Mouse (Mus musculus): Measurements from ENCODE around the gene Nudt9. TPM values are rescaled to one million over a fixed set of nuclear protein-coding genes. Genes with fewer than 3 reads are reported as not detected.
A peak's percentile ranks its signal among the peaks of the same experiment; 100 is the strongest.

Nudt9 gene
- polyA plus RNA-seq, 1 experiment from 2014 or later, result 63.0 TPM

GRCm38 (mm10) chr5:104047200-104048105 lies 1.3 kb downstream of the Nudt9 start:
- peak overlapping the region; percentile 85 for H3K4me3 ChIP-seq
- peak overlapping the region; percentile 96 for H3K27ac ChIP-seq
- H3K4me1 ChIP-seq, result peaks cover 17% of the 10 kb centered on the region
- H3K36me3 ChIP-seq, result peaks cover 25% of the 10 kb centered on the region
- 7% methylated on average over 19 of the region's 19 CpGs for WGBS
- H3K9me3 ChIP-seq (replicated peaks), result no peaks in the 10 kb centered on the region
- H3K27me3 ChIP-seq (ENCODE audit: low read depth, poor library complexity, severe bottlenecking), result no peaks in the 10 kb centered on the region
- DNase-seq (ENCODE audit: low spot score), result peak; percentile 44

DNA sequence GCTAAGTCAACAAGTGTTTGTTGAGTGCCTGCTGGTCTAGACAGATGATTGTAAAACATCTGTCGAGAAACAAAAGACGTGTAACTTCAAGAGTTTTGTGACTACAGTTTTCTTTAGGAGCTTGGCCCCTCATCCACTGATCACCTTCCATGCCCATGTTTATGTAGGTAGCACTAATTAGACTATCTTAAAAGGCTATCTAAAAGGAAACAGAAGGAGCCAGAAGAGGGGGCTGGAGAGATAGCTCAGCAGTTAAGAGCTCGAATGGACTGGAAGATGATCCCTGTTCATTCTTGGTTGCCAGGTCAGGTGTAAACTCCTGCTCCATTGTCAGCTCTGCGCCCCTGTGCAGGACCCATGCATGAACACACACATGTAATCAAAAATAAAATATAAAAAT lies 2.0 kb downstream of the Nudt9 start:
- H3K27ac ChIP-seq, result no peak overlapping the region
- no peaks in the 10 kb centered on the region for H3K27me3 ChIP-seq (ENCODE audit: low read depth, poor library complexity, severe bottlenecking)
- H3K4me1 ChIP-seq, result peaks cover 17% of the 10 kb centered on the region
- peak overlapping the region; percentile 85 for H3K4me3 ChIP-seq
- peaks cover 31% of the 10 kb centered on the region for H3K36me3 ChIP-seq
- 50% methylated on average over 4 of the region's 4 CpGs for WGBS
- no peak for DNase-seq (ENCODE audit: low spot score)
- H3K9me3 ChIP-seq (replicated peaks), result no peaks in the 10 kb centered on the region

DNA sequence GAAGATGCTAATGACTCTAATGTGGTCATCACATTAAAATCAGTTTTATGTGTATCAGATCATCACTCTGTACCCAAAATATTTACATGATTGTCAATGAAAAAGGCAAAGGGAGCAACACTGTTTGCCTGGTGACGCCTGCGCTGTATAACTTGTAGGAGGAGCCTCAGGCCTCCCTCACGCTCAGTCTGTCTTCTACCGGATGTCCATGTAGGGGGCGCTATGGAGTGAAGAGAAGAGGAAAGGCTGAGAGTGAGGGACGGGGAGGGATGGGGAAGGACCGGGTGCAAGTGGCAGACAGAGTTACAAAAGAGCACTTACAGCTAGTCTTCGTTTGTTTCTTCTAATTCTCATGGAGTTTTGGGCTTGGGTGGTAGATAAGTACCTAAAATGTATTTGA lies 6.8 kb downstream of the Nudt9 start:
- H3K36me3 ChIP-seq, result peaks cover 53% of the 10 kb centered on the region
- no peaks in the 10 kb centered on the region for H3K27me3 ChIP-seq (ENCODE audit: low read depth, poor library complexity, severe bottlenecking)
- DNase-seq (ENCODE audit: low spot score), result no peak
- H3K27ac ChIP-seq, result no peak overlapping the region
- no peak overlapping the region for H3K4me3 ChIP-seq
- 62% methylated on average over 8 of the region's 8 CpGs for WGBS
- peaks cover 4% of the 10 kb centered on the region for H3K4me1 ChIP-seq
- H3K9me3 ChIP-seq (replicated peaks), result no peaks in the 10 kb centered on the region

GRCm38 (mm10) chr5:104054938-104055337 lies 8.8 kb downstream of the Nudt9 start:
- Histone ChIP-seq H3K4me3 (no peak overlapping the region), H3K36me3 (peaks cover 71% of the 10 kb centered on the region), H3K27ac (no peak overlapping the region), H3K27me3 (ENCODE audit: low read depth, poor library complexity, severe bottlenecking) (no peaks in the 10 kb centered on the region), H3K4me1 (no peaks in the 10 kb centered on the region), H3K9me3 (replicated peaks) (no peaks in the 10 kb centered on the region)
- WGBS, result 96% methylated on average over 4 of the region's 4 CpGs
- DNase-seq (ENCODE audit: low spot score), result no peak

- Histone ChIP-seq H3K4me1 (no peaks in the 10 kb centered on the region), H3K27me3 (ENCODE audit: low read depth, poor library complexity, severe bottlenecking) (no peaks in the 10 kb centered on the region), H3K9me3 (replicated peaks) (no peaks in the 10 kb centered on the region), H3K36me3 (peaks cover 71% of the 10 kb centered on the region), H3K27ac (no peak overlapping the region), H3K4me3 (no peak overlapping the region)
- no peak for DNase-seq (ENCODE audit: low spot score)
- WGBS, result 92% methylated on average over 4 of the region's 4 CpGs
Observed at GRCm38 (mm10) chr5:104055816-104056215, 9.7 kb downstream of the Nudt9 start.

DNA sequence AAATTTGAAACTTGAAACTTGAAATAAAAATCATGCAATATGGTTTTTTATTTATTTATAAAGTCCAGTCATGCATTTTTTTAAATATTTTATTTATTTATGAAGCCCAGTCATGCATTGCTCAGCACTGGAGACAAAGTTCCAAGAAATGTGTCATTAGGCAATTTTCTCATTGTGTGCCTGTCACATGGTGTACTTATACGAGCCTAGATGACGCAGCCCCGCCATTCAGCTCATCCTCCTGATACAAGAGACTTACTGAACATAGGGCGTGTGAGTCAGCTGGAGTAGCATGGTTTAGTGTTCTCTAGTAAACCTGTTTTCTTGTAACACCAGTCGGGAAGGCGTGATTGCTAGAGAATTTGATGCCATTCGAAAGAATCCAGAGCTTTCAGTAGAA lies 10.2 kb downstream of the Nudt9 start:
- no peak for DNase-seq (ENCODE audit: low spot score)
- Histone ChIP-seq H3K9me3 (replicated peaks) (no peaks in the 10 kb centered on the region), H3K36me3 (peaks cover 71% of the 10 kb centered on the region), H3K4me3 (no peak overlapping the region), H3K4me1 (no peaks in the 10 kb centered on the region), H3K27ac (no peak overlapping the region), H3K27me3 (ENCODE audit: low read depth, poor library complexity, severe bottlenecking) (no peaks in the 10 kb centered on the region)
- WGBS, result 90% methylated on average over 7 of the region's 7 CpGs

DNA sequence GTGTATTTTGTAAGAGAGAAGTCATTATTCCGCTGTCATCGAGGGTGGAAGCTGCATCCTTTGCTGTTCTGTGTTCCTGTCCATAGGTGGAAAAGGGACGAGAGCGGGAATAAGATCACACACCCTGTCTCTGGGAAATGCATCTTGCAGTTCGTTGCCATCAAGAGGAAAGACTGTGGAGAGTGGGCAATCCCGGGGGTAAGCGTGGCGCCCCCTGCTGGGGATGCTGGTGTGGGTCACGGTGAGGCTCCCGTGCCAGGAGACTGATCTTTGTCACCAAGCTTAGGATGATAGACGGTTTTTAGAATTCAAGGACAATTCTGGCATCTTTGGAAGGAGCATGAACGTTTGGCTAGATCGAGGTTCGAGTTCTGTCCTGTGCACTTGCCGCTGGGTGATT lies 11.9 kb downstream of the Nudt9 start:
- Histone ChIP-seq H3K36me3 (peaks cover 71% of the 10 kb centered on the region), H3K4me3 (no peak overlapping the region)
- 69% methylated on average over 15 of the region's 15 CpGs for WGBS

DNA sequence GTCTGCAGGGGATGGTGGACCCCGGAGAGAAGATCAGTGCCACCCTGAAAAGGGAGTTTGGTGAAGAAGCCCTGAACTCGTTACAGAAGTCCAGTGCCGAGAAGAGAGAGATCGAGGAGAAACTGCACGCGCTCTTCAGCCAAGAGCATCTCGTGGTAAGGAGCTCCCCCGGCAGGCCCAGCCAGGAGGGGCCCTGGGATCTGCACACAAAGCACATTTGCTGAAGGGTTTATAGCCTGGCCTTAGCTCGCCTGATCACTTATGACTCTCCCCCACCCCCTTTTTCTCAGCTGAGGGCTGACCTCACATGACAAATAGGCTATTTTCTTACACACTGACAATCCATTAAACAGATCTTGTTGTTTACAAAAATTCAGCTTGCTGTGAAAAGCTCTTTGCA lies 13.5 kb downstream of the Nudt9 start:
- Histone ChIP-seq H3K4me1 (no peaks in the 10 kb centered on the region), H3K4me3 (no peak overlapping the region), H3K36me3 (peaks cover 81% of the 10 kb centered on the region), H3K9me3 (replicated peaks) (no peaks in the 10 kb centered on the region), H3K27ac (no peak overlapping the region), H3K27me3 (ENCODE audit: low read depth, poor library complexity, severe bottlenecking) (no peaks in the 10 kb centered on the region)
- DNase-seq (ENCODE audit: low spot score), result no peak
- 82% methylated on average over 9 of the region's 9 CpGs for WGBS

More for the DNA sequence above, 11.9 kb downstream of the Nudt9 start:
- no peaks in the 10 kb centered on the region for H3K4me1 ChIP-seq
- H3K27me3 ChIP-seq (ENCODE audit: low read depth, poor library complexity, severe bottlenecking), result no peaks in the 10 kb centered on the region
- H3K9me3 ChIP-seq (replicated peaks), result no peaks in the 10 kb centered on the region
- no peak overlapping the region for H3K27ac ChIP-seq
- peak; percentile 60 for DNase-seq (ENCODE audit: low spot score)

GRCm38 (mm10) chr5:104060429-104060828 lies 14.3 kb downstream of the Nudt9 start:
- H3K4me3 ChIP-seq, result no peak overlapping the region
- no peaks in the 10 kb centered on the region for H3K27me3 ChIP-seq (ENCODE audit: low read depth, poor library complexity, severe bottlenecking)
- H3K27ac ChIP-seq, result no peak overlapping the region
- H3K9me3 ChIP-seq (replicated peaks), result no peaks in the 10 kb centered on the region
- 92% methylated on average over 5 of the region's 5 CpGs for WGBS
- DNase-seq (ENCODE audit: low spot score), result no peak
- peaks cover 82% of the 10 kb centered on the region for H3K36me3 ChIP-seq
- no peaks in the 10 kb centered on the region for H3K4me1 ChIP-seq

GRCm38 (mm10) chr5:104061936-104062772 lies 16.0 kb downstream of the Nudt9 start:
- no peak overlapping the region for H3K27ac ChIP-seq
- no peaks in the 10 kb centered on the region for H3K27me3 ChIP-seq (ENCODE audit: low read depth, poor library complexity, severe bottlenecking)
- no peak overlapping the region for H3K4me3 ChIP-seq
- no peaks in the 10 kb centered on the region for H3K9me3 ChIP-seq (replicated peaks)
- 87% methylated on average over 13 of the region's 13 CpGs for WGBS
- no peaks in the 10 kb centered on the region for H3K4me1 ChIP-seq
- peaks cover 71% of the 10 kb centered on the region for H3K36me3 ChIP-seq
- DNase-seq (ENCODE audit: low spot score), result no peak

- no peaks in the 10 kb centered on the region for H3K4me1 ChIP-seq
- no peaks in the 10 kb centered on the region for H3K27me3 ChIP-seq (ENCODE audit: low read depth, poor library complexity, severe bottlenecking)
- H3K27ac ChIP-seq, result no peak overlapping the region
- H3K36me3 ChIP-seq, result peaks cover 68% of the 10 kb centered on the region
- 95% methylated on average over 11 of the region's 11 CpGs for WGBS
- H3K9me3 ChIP-seq (replicated peaks), result no peaks in the 10 kb centered on the region
- no peak overlapping the region for H3K4me3 ChIP-seq
- DNase-seq (ENCODE audit: low spot score), result no peak
Observed at GRCm38 (mm10) chr5:104062773-104063551, 16.9 kb downstream of the Nudt9 start.

DNA sequence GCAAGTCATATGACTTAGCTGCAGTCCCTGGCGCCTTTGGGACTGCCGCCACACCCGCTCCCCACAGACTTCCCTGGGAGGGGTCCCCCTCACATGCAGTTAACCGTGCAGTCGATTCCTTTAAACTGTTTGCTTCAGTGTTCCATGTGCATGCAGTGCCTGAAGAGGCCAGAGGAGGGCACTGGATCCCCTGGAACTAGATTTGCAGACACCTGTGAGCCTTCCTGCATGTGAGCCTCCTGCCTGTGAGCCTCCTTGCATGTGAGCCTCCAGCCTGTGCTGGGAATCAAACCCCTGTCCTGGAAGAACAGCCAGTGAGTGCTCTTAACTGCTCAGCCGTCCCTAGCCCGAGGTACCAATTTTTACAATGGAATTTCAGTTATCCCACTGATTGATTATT lies 22.6 kb downstream of the Nudt9 start:
- Histone ChIP-seq H3K36me3 (peaks cover 13% of the 10 kb centered on the region), H3K4me3 (no peak overlapping the region), H3K27ac (no peak overlapping the region), H3K4me1 (peaks cover 7% of the 10 kb centered on the region), H3K27me3 (ENCODE audit: low read depth, poor library complexity, severe bottlenecking) (no peaks in the 10 kb centered on the region), H3K9me3 (replicated peaks) (no peaks in the 10 kb centered on the region)
- 92% methylated on average over 7 of the region's 7 CpGs for WGBS
- no peak for DNase-seq (ENCODE audit: low spot score)
